Mouse (Mus musculus): ENCODE data around the gene Rtraf. TPM values are rescaled to one million over a fixed set of nuclear protein-coding genes. Genes with fewer than 3 reads are reported as not detected.
A peak's percentile ranks its signal among the peaks of the same experiment; 100 is the strongest.
"Not testable (repeated sequence)": the region's sequence is repeated elsewhere in the genome, so short reads cannot be mapped to it uniquely, and the experiment has no call there.

The Rtraf gene
- total RNA-seq (2021): 10 to 100 TPM; 41.4 to 44.9 TPM

DNA sequence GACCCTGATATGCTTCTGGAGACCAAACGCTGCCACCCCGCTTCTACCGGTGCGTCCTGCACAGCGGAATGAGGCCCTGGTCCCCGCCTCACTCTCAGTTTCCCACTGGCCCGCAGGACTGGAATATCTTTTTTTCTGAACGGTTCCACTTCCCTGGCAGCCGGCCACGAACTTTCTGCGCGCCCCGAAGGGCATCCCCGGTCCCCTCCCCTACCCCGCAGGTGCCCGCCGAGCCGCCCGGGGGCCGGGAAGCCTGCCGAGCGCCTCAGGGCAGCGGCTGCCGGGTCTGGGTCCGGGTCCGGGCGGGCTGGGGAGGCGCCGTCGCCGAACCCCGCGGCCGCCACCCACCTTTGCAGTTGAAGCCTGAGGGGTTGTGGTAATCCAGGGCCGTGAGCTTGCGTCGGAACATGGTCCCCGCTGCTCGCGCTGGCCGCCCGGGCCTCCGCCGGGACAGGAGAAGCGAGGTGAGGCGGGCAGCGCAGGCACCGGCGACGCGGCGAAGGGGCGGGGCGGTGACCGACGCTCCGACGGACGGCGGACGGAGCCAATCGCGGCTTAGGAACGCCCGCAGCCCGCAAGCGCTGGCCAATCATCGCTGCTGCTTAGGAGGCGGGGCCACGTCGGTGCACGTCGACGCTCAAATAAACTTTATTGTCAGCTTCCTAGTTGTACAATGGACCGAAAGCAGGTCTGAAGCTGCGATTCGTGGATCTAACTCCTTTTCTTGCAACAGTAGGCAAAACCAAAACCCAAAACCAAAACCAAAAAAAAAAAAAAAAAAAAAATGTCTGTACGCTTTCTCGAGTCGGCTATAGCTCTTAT lies at the start of gene Rtraf:
Gene Rtraf (minus strand): TSS at position 504 of the 822 bp plus-strand sequence.
- DNase-seq (ENCODE audit: low spot score in 2 of 2): peak; percentile 92 to 93
- intact Hi-C loops (cut with DNase I): loop anchor here (5.0 kb wide), 1 partner anchor 244 kb away; no protein-coding TSS in a partner anchor

DNA sequence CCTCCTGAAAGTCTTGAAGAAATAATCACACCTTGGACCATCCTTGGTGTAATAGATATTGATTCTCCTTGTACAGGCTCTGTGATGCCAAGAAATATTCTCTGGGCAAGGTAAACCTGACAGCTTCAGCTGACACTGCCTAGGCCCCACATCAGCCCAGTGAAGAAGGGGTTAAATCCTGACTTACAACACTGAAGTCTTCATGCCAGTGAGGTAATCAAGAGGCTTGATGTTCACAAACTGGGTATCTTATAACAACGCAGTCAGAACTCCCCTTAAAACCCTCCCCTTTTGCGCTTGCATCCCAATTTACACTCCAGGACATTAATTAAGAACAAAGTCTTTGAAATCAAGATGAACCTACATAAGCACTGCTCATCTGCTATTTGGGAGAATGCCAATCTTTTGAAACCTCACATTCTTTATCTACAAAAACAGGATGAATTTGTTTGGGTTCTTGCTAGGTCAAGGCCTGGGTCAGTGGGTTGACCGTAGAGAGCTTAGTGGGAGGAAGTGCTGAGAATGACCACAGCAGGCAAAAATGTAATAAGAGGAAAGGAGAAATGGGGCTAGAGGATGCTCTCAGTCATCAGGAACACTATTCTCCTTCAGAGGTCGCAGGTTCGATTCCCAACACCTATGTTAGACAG lies 43.8 kb upstream of the Rtraf start:
- DNase-seq (ENCODE audit: low spot score in 2 of 2): no peak
- intact Hi-C loops (cut with DNase I): no loop called here

- DNase-seq (ENCODE audit: low spot score in 2 of 2); intact Hi-C loops (cut with DNase I): not testable (repeated sequence)
Observed at GRCm38 (mm10) chr14:19865121-19865520, 41.5 kb upstream of the Rtraf start.

- no peak for DNase-seq (ENCODE audit: low spot score in 2 of 2)
- intact Hi-C loops (cut with DNase I): no loop called here
Observed at GRCm38 (mm10) chr14:19861311-19862080, 37.9 kb upstream of the Rtraf start.

DNA sequence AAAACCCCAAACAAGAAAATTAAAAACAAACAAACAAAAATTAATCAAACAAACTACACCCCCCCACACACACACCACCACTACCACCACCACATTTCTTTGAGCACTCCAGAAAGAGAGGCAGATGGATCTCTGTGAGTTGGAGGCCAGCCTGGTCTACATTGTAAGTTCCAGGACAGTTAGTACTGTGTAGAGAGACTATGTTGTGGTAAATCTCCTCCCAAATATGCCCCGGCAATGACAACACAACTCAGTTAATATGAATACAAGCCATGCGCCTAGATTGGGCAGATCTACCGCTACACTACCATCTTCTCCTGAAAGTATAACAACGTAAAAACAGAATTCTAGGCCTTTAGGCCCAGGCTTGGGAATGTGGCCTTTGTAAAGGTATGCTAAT lies 36.7 kb upstream of the Rtraf start:
- intact Hi-C loops (cut with DNase I): no loop called here
- no peak for DNase-seq (ENCODE audit: low spot score in 2 of 2)

GRCm38 (mm10) chr14:19858808-19859776 lies 35.5 kb upstream of the Rtraf start:
- intact Hi-C loops (cut with DNase I): loop anchor here (5.0 kb wide), 2 partner anchors 118 to 208 kb away; partner anchors contain the start of gene Gng2
- peak; percentile 63 to 68 for DNase-seq (ENCODE audit: low spot score in 2 of 2)

DNA sequence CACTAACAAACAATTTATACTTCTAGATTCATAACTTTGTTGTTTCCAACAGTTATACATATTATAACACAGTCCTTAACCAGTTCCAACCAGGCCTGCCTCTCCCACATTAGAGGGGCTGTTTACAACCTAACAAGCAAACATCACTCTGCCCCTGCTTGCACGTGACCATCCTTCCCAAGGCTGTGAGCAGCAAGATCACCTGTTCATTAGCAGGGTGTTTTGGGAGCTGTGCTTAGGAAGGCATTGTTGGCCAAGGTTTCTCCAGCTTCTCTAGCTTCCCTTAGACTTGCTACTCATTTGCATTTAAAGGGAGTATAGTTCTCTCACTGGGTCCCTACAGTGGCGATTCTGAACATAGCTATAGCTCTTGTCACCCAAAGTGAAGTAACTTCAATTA lies 34.7 kb upstream of the Rtraf start:
- intact Hi-C loops (cut with DNase I): loop anchor here (5.0 kb wide), 2 partner anchors 119 to 209 kb away; partner anchors contain the start of gene Gng2

GRCm38 (mm10) chr14:19853471-19853870 lies 29.8 kb upstream of the Rtraf start:
- DNase-seq (ENCODE audit: low spot score in 2 of 2): no peak
- intact Hi-C loops (cut with DNase I): no loop called here

More for the DNA sequence above, 34.7 kb upstream of the Rtraf start:
- no peak for DNase-seq (ENCODE audit: low spot score in 2 of 2)

- peak; percentile 77 to 78 for DNase-seq (ENCODE audit: low spot score in 2 of 2)
- intact Hi-C loops (cut with DNase I): loop anchor here (1.0 to 10.0 kb wide), 3 partner anchors 138 to 425 kb away; partner anchors contain the start of genes Gng2 and Kcnk16
Observed at GRCm38 (mm10) chr14:19839600-19840332, 16.1 kb upstream of the Rtraf start.

DNA sequence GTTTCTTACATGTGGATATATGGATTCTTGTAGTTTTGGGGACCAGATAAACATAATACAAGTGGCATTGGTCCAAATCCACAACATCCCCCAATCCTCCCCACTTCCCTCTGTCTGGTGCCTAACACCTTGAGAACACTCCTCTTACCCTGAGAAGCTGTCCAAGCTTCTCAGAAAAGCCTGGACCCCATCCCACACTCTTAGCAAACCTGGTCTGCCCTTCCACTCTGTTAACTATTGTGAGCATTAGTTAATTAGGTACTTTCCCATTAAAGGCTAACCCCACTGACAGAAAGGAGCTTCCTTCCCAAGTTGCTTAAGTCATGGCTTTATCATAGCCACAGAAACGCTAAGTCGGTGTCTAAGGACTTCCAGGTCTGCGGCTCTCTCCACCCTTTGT lies 12.7 kb upstream of the Rtraf start:
- intact Hi-C loops (cut with DNase I): loop anchor here (10.0 kb wide), 1 partner anchor 429 kb away; the partner anchor contains the start of gene Kcnk16
- no peak for DNase-seq (ENCODE audit: low spot score in 2 of 2)

GRCm38 (mm10) chr14:19825481-19825880 lies 1.9 kb upstream of the Rtraf start:
- DNase-seq (ENCODE audit: low spot score in 2 of 2): no peak
- intact Hi-C loops (cut with DNase I): no loop called here

- no peak for DNase-seq (ENCODE audit: low spot score in 2 of 2)
- intact Hi-C loops (cut with DNase I): loop anchor here (5.0 kb wide), 1 partner anchor 246 kb away; no protein-coding TSS in a partner anchor
Observed at GRCm38 (mm10) chr14:19821686-19822085, 1.9 kb downstream of the Rtraf start.

DNA sequence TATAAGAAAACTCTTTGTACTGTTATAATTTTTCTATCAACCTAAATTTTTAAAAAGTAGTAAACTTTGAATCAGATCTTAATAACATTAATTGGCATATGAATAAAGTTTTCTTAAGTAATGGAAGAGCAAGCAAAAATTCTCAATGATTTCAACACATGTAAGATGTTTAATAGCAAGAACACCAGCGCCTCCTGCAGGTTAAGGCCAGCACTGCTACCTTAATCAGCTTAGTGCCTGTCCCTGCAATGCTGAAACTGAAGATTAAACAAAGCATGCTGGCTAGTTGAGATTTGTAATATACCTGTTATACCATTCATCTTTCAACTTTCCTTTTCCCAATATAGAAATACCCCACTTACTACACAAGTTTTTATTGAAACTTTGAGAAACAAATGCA lies 5.7 kb downstream of the Rtraf start:
- DNase-seq (ENCODE audit: low spot score in 2 of 2): peak; percentile 79 to 89
- intact Hi-C loops (cut with DNase I): loop anchor here (1.0 kb wide), 1 partner anchor 112 kb away; no protein-coding TSS in a partner anchor

- DNase-seq (ENCODE audit: low spot score in 2 of 2): no peak
- intact Hi-C loops (cut with DNase I): no loop called here
Observed at GRCm38 (mm10) chr14:19813061-19813460, 10.6 kb downstream of the Rtraf start.

DNA sequence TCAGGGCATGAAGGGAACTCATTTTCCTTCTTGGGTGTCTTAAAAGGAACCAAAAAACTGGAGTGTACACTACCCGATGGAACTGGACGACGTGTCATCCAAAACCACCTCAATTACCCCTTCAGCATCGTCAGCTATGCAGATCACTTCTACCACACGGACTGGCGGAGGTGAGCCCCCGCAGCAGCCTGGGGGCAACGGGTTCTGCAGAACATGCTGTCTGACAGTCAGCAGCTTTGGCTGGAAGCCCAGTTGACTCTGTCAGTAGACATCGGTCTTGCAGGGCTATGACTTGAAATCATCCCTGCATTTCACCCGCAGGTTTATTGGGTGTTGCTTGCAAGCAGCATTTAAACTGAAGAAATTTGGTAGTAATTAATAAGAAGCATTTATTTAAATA lies 13.7 kb downstream of the Rtraf start:
- DNase-seq (ENCODE audit: low spot score in 2 of 2): no peak
- intact Hi-C loops (cut with DNase I): no loop called here

GRCm38 (mm10) chr14:19807858-19808257 lies 15.8 kb downstream of the Rtraf start:
- DNase-seq (ENCODE audit: low spot score in 2 of 2): no peak
- intact Hi-C loops (cut with DNase I): no loop called here

GRCm38 (mm10) chr14:19807339-19807738 lies 16.3 kb downstream of the Rtraf start:
- intact Hi-C loops (cut with DNase I): no loop called here

GRCm38 (mm10) chr14:19803623-19804022 lies 20.0 kb downstream of the Rtraf start:
- DNase-seq (ENCODE audit: low spot score in 2 of 2): no peak
- intact Hi-C loops (cut with DNase I): no loop called here

More at GRCm38 (mm10) chr14:19807339-19807738, 16.3 kb downstream of the Rtraf start:
- no peak for DNase-seq (ENCODE audit: low spot score in 2 of 2)

Data from left cerebral cortex, postnatal 25 days (tissue).